Mouse (Mus musculus) right cerebral cortex, postnatal 36 days (tissue): Measurements from ENCODE around the gene Creb5.

ENCODE experiments used
- DNase-seq, 2 experiments: peaks; one replicate each; pipeline ENCODE4 v3.0.0; 2022; ENCODE audit warnings: low spot score in 2 of 2, mixed read lengths in 1 of 2

Gene Creb5

GRCm38 (mm10) chr6:53698128-53698749, 411.2 kb downstream of the Creb5 start:
- DNase-seq: no peak

- no peak for DNase-seq
Measured at GRCm38 (mm10) chr6:53704440-53704839, 417.4 kb downstream of the Creb5 start.

- DNase-seq: no peak
Measured at GRCm38 (mm10) chr6:53706604-53707330, 419.7 kb downstream of the Creb5 start.

- DNase-seq: no peak
Measured at GRCm38 (mm10) chr6:53707795-53708194, 420.7 kb downstream of the Creb5 start.

- DNase-seq: no peak
Measured at GRCm38 (mm10) chr6:53709694-53710442, 422.8 kb downstream of the Creb5 start.

- no peak for DNase-seq
Measured at GRCm38 (mm10) chr6:53710560-53710959, 423.5 kb downstream of the Creb5 start.

- DNase-seq: no peak
Measured at GRCm38 (mm10) chr6:53713152-53713551, 426.1 kb downstream of the Creb5 start.

- DNase-seq: no peak
Measured at GRCm38 (mm10) chr6:53714908-53715321, 427.8 kb downstream of the Creb5 start.

- no peak for DNase-seq
Measured at GRCm38 (mm10) chr6:53716013-53716412, 428.9 kb downstream of the Creb5 start.

- DNase-seq: no peak
Measured at GRCm38 (mm10) chr6:53720009-53720408, 432.9 kb downstream of the Creb5 start.

- peak; percentile 40 to 49 for DNase-seq
Measured at GRCm38 (mm10) chr6:53721595-53721994, 434.5 kb downstream of the Creb5 start.

GRCm38 (mm10) chr6:53722694-53723093, 435.6 kb downstream of the Creb5 start:
- DNase-seq: no peak

GRCm38 (mm10) chr6:53730487-53730886, 443.4 kb downstream of the Creb5 start:
- DNase-seq: no peak

GRCm38 (mm10) chr6:53730996-53731485, 444.0 kb downstream of the Creb5 start:
- no peak for DNase-seq

GRCm38 (mm10) chr6:53733546-53733945, 446.5 kb downstream of the Creb5 start:
- no peak for DNase-seq

- no peak for DNase-seq
Measured at GRCm38 (mm10) chr6:53733999-53734398, 446.9 kb downstream of the Creb5 start.

GRCm38 (mm10) chr6:53735696-53736095, 448.6 kb downstream of the Creb5 start:
- no peak for DNase-seq

- DNase-seq: no peak
Measured at GRCm38 (mm10) chr6:53738206-53738605, 451.1 kb downstream of the Creb5 start.

- DNase-seq: no peak
Measured at GRCm38 (mm10) chr6:53741222-53741621, 454.2 kb downstream of the Creb5 start.
